Mouse (Mus musculus) testis, adult 2 months (tissue): ENCODE data around the gene Sema6b. TPM values are rescaled to one million over a fixed set of nuclear protein-coding genes. Genes with fewer than 3 reads are reported as not detected.

Source experiments
- H3K27ac ChIP-seq: fragments of 200-500 bp; 2 replicates; pipeline ENCODE4 v1.5.1; 2012; ENCODE audit warnings: low read depth, low read length; ENCODE audit not compliant: control insufficient read depth, insufficient read depth
- H3K27me3 ChIP-seq: fragments of 200-500 bp; 2 replicates; pipeline ENCODE4 v1.6.1; 2012; ENCODE audit warnings: mild to moderate bottlenecking, low read length, moderate library complexity; ENCODE audit not compliant: control insufficient read depth, insufficient read depth
- H3K36me3 ChIP-seq: fragments of 200-500 bp; 2 replicates; pipeline ENCODE4 v1.6.1; 2012; ENCODE audit warnings: mild to moderate bottlenecking, low read length; ENCODE audit not compliant: control insufficient read depth, insufficient read depth
- H3K4me1 ChIP-seq: fragments of 200-500 bp; 2 replicates; pipeline ENCODE4 v1.6.1; 2012; ENCODE audit warnings: low read length; ENCODE audit not compliant: control insufficient read depth, insufficient read depth
- H3K4me3 ChIP-seq: fragments of 200-500 bp; 2 replicates; pipeline ENCODE4 v1.5.1; 2012; ENCODE audit warnings: low read depth, mild to moderate bottlenecking, low read length, moderate library complexity, mixed read lengths; ENCODE audit not compliant: control insufficient read depth
- CTCF ChIP-seq: fragments of 200-500 bp; IDR thresholded peaks from 2 replicates; pipeline ENCODE4 v1.5.1; 2012; ENCODE audit warnings: low read depth, mild to moderate bottlenecking, inconsistent platforms, low read length, moderate library complexity; ENCODE audit not compliant: control insufficient read depth, insufficient read depth, insufficient replicate concordance
- POLR2A ChIP-seq: fragments of 200-500 bp; IDR thresholded peaks from 2 replicates; pipeline ENCODE4 v1.6.1; 2012; ENCODE audit warnings: low read depth, mild to moderate bottlenecking, inconsistent platforms, low read length, moderate library complexity; ENCODE audit not compliant: control insufficient read depth
- polyA plus RNA-seq: library from polyadenylated mRNA; depleted of rRNA; stranded (reverse); fragments of >200 nt; gene quantifications from 2 replicates; pipeline ENCODE4 v1.2.3, GENCODE M21; 2012

Gene Sema6b
- polyA plus RNA-seq, 1 experiment: 0.28 TPM

GRCm38 (mm10) chr17:56117251-56117710, 22.9 kb downstream of the Sema6b start, which contains the start of gene Plin5:
Plin5 (minus strand) TSS chr17:56117596.
- TF ChIP-seq CTCF: no peak
- TF ChIP-seq POLR2A: no peak
- Histone ChIP-seq H3K4me1 (peaks cover 26% of the 10 kb centered on the region), H3K36me3 (no peaks in the 10 kb centered on the region), H3K27me3 (no peaks in the 10 kb centered on the region), H3K27ac (peak within 1 kb of the TSS; percentile 45; the same call in 1 of the 2 replicates), H3K4me3 (peak within 1 kb of the TSS; percentile 54)

GRCm38 (mm10) chr17:56116193-56116592, 23.9 kb downstream of the Sema6b start:
- Histone ChIP-seq H3K4me3 (no peak overlapping the region), H3K27ac (peak overlapping the region; percentile 45; the same call in 1 of the 2 replicates), H3K27me3 (no peaks in the 10 kb centered on the region), H3K4me1 (peaks cover 26% of the 10 kb centered on the region), H3K36me3 (no peaks in the 10 kb centered on the region)
- TF ChIP-seq CTCF: no peak
- no peak for TF ChIP-seq POLR2A

DNA sequence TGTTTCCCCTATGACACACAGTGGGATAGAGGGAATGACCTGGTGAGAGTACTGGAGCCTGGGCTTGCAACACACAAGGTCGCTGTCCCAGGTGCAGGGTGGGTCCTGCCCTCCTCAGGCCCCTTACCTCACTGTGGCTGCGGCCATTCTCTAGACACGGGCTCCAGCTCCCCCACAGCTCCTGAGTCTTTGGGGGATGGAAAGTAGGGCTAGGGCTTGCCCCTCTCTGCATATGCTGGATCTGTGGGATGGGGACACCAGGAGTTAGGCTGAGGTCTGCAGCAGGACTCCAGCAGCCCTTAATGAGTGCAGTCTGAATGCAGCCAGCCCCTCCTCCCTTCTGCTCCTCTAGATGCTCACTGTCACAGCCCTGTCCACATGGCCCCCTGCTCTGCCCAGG, 27.4 kb downstream of the Sema6b start:
- Histone ChIP-seq H3K27ac (no peak overlapping the region), H3K4me1 (peaks cover 22% of the 10 kb centered on the region), H3K27me3 (no peaks in the 10 kb centered on the region), H3K36me3 (no peaks in the 10 kb centered on the region), H3K4me3 (no peak overlapping the region)
- no peak for TF ChIP-seq CTCF
- TF ChIP-seq POLR2A: no peak

DNA sequence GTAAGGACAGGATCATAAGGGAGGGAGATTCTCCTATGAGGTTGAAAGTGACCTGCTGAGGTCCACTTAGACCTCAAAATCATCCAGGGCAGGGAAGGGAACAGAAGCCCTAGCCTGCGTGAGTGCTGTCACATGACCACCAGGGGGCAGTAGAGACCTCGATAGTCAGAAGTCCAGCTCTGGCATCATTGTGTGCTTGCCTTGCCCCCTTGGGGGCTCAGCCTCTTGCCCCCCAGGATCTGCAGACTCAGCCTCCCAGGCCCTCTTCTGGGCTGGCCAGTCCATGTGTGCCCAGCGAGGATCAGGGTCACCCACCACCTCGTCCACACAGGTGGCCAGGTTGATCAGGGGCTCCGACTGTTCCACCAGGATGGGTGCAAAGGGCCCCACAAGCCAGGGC, 28.3 kb downstream of the Sema6b start:
- TF ChIP-seq POLR2A (no peak), CTCF (peak; percentile 85)
- no peaks in the 10 kb centered on the region for H3K36me3 ChIP-seq
- H3K27me3 ChIP-seq: no peaks in the 10 kb centered on the region
- H3K27ac ChIP-seq: no peak overlapping the region
- H3K4me1 ChIP-seq: peaks cover 14% of the 10 kb centered on the region
- no peak overlapping the region for H3K4me3 ChIP-seq

- Histone ChIP-seq H3K4me1 (peaks cover 6% of the 10 kb centered on the region), H3K27ac (no peak overlapping the region), H3K36me3 (no peaks in the 10 kb centered on the region), H3K27me3 (no peaks in the 10 kb centered on the region), H3K4me3 (no peak overlapping the region)
- TF ChIP-seq POLR2A: no peak
- TF ChIP-seq CTCF: no peak
Measured at GRCm38 (mm10) chr17:56111021-56111420, 29.1 kb downstream of the Sema6b start.

- no peak overlapping the region for H3K4me3 ChIP-seq
- TF ChIP-seq CTCF (no peak), POLR2A (no peak)
- H3K36me3 ChIP-seq: no peaks in the 10 kb centered on the region
- no peak overlapping the region for H3K27ac ChIP-seq
- H3K4me1 ChIP-seq: peaks cover 6% of the 10 kb centered on the region
- no peaks in the 10 kb centered on the region for H3K27me3 ChIP-seq
Measured at GRCm38 (mm10) chr17:56110571-56110970, 29.6 kb downstream of the Sema6b start.

GRCm38 (mm10) chr17:56109219-56110051, 30.7 kb downstream of the Sema6b start, which contains the start of gene Plin4:
Plin4 (minus strand) TSS chr17:56109803.
- H3K36me3 ChIP-seq: no peaks in the 10 kb centered on the region
- no peak within 1 kb of the TSS for H3K4me3 ChIP-seq
- TF ChIP-seq POLR2A: no peak
- no peak for TF ChIP-seq CTCF
- H3K27ac ChIP-seq: peak within 1 kb of the TSS; percentile 81
- no peaks in the 10 kb centered on the region for H3K27me3 ChIP-seq
- peaks cover 6% of the 10 kb centered on the region for H3K4me1 ChIP-seq
